Mouse (Mus musculus): ENCODE measurements around the gene Atp4a. TPM values are rescaled to one million over a fixed set of nuclear protein-coding genes. Genes with fewer than 3 reads are reported as not detected.

The Atp4a gene
- total RNA-seq, 1 experiment: 1.4 TPM

DNA sequence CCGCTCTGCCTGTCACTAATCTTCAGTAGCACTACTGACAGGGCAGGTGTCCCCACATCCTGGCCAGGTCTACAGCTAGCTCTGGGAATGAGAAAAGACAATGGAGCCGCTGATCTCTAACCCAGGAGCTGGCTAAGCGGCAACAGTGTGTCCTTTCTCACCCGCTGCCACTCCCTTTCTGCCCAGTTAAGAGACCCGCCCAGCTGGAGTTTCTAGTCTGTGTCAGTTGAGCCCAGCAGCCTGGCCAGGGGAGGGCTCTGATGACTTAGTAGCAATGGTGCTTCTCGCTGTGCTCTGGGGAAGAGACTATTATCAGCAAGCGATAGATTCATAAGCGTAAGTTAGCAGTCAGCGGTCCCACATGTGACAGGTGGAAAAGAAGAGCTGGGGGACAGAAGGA lies 57.2 kb downstream of the Atp4a start:
- no peak for DNase-seq (ENCODE audit: low read depth, low spot score)
- no peak overlapping the region for H3K4me3 ChIP-seq (ENCODE audit: insufficient read depth in 1 of 2, low read depth in 1 of 2, low read length in 2 of 2, poor library complexity in 1 of 2, severe bottlenecking in 1 of 2)
- no peaks in the 10 kb centered on the region for H3K9me3 ChIP-seq (ENCODE audit: control insufficient read depth, insufficient read depth, low read depth, low read length)
- no peak overlapping the region for H3K27ac ChIP-seq (ENCODE audit: insufficient read depth, low read depth, low read length, poor library complexity, severe bottlenecking)
- in situ Hi-C loops (cut with MboI; ENCODE audit: low sequenced_read_pairs in 2 of 2, unreplicated experiment in 2 of 2): no loop called here
- TF ChIP-seq HCFC1 (IDR thresholded peaks at IDR 0.05; ENCODE audit: borderline replicate concordance, insufficient read depth, low read length) (no peak), ZNF384 (IDR thresholded peaks at IDR 0.05; ENCODE audit: low read depth, low read length) (no peak), ZC3H11A (IDR thresholded peaks at IDR 0.05; ENCODE audit: borderline replicate concordance, low read depth, low read length) (no peak), CHD2 (IDR thresholded peaks at IDR 0.05; ENCODE audit: low read depth, low read length) (no peak), MAFK (IDR thresholded peaks at IDR 0.05; ENCODE audit: insufficient read depth, low read depth, low read length) (no peak)
- H3K4me1 ChIP-seq (ENCODE audit: control insufficient read depth in 2 of 2, insufficient read depth in 2 of 2, low read length in 2 of 2, poor library complexity in 1 of 2): peaks cover 0 to 11% of the 10 kb centered on the region in 2 experiments; a peak in 2 of 4 replicates
- no peaks in the 10 kb centered on the region for H3K36me3 ChIP-seq (ENCODE audit: control insufficient read depth, insufficient read depth, low read length, poor library complexity, severe bottlenecking)
- H3K9ac ChIP-seq (ENCODE audit: insufficient read depth, low read depth, low read length, poor library complexity, severe bottlenecking): no peak overlapping the region

Other genes with a start within 250 kb of the Atp4a start
- 0.80 and 0.90 TPM in 2 replicates for gene Prodh2, start 218.6 kb upstream of the Atp4a start, total RNA-seq (2012; rRNA removed)
- gene Arhgap33, start 177.1 kb upstream of the Atp4a start, total RNA-seq (2012; rRNA removed): 1.0 and 1.4 TPM in 2 replicates
- gene Hspb6, start 160.0 kb upstream of the Atp4a start, total RNA-seq (2012; rRNA removed): 1.6 and 4.1 TPM in 2 replicates
- gene Proser3, start 159.9 kb upstream of the Atp4a start, total RNA-seq (2012; rRNA removed): 6.8 and 10.8 TPM in 2 replicates
- 12.4 and 15.8 TPM in 2 replicates for gene Lin37, start 152.4 kb upstream of the Atp4a start, total RNA-seq (2012; rRNA removed)
- gene U2af1l4, start 148.9 kb upstream of the Atp4a start, total RNA-seq (2012; rRNA removed): 56.9 and 65.8 TPM in 2 replicates
- 4.1 and 6.8 TPM in 2 replicates for gene Gm49396, start 148.9 kb upstream of the Atp4a start, total RNA-seq (2012; rRNA removed)
- gene Psenen, start 148.6 kb upstream of the Atp4a start, total RNA-seq (2012; rRNA removed): 64.9 and 65.3 TPM in 2 replicates
- gene Igflr1, start 146.8 kb upstream of the Atp4a start, total RNA-seq (2012; rRNA removed): 1.3 and 3.3 TPM in 2 replicates
- gene Kmt2b, start 123.5 kb upstream of the Atp4a start, total RNA-seq (2012; rRNA removed): 73.7 and 98.6 TPM in 2 replicates
- gene Zbtb32, start 113.3 kb upstream of the Atp4a start, total RNA-seq (2012; rRNA removed): 20.8 and 24.6 TPM in 2 replicates
- gene Upk1a, start 99.4 kb upstream of the Atp4a start, total RNA-seq (2012; rRNA removed): 1.8 and 2.5 TPM in 2 replicates
- gene Cox6b1, start 86.1 kb upstream of the Atp4a start, total RNA-seq (2012; rRNA removed): 478 and 576 TPM in 2 replicates
- gene Etv2, start 76.4 kb upstream of the Atp4a start, total RNA-seq (2012; rRNA removed): 1.5 and 2.1 TPM in 2 replicates
- gene Rbm42, start 61.9 kb upstream of the Atp4a start, total RNA-seq (2012; rRNA removed): 66.5 and 86.0 TPM in 2 replicates
- 25.1 and 41.4 TPM in 2 replicates for gene Haus5, start 47.2 kb upstream of the Atp4a start, total RNA-seq (2012; rRNA removed)
- 0.36 and 0.37 TPM in 2 replicates for gene Pmis2, start 40.6 kb upstream of the Atp4a start, total RNA-seq (2012; rRNA removed)
- 1.1 and 2.4 TPM in 2 replicates for gene 2200002J24Rik, start 13.3 kb upstream of the Atp4a start, total RNA-seq (2012; rRNA removed)
- 137 and 155 TPM in 2 replicates for gene Tmem147, start 17.3 kb downstream of the Atp4a start, total RNA-seq (2012; rRNA removed)
- not detected in 2 replicates for gene Gapdhs, start 31.5 kb downstream of the Atp4a start, total RNA-seq (2012; rRNA removed)
- 9.8 and 20.8 TPM in 2 replicates for gene Sbsn, start 39.3 kb downstream of the Atp4a start, total RNA-seq (2012; rRNA removed)
- 1.9 and 4.9 TPM in 2 replicates for gene Dmkn, start 51.5 kb downstream of the Atp4a start, total RNA-seq (2012; rRNA removed)
- gene Krtdap, start 75.7 kb downstream of the Atp4a start, total RNA-seq (2012; rRNA removed): 3.2 and 4.9 TPM in 2 replicates
- gene Ffar2, start 111.6 kb downstream of the Atp4a start, total RNA-seq (2012; rRNA removed): not detected in 2 replicates
- 1.0 and 1.2 TPM in 2 replicates for gene Ffar3, start 144.0 kb downstream of the Atp4a start, total RNA-seq (2012; rRNA removed)
- gene Ffar1, start 149.4 kb downstream of the Atp4a start, total RNA-seq (2012; rRNA removed): 0.04 and 0.16 TPM in 2 replicates
- gene Cd22, start 168.1 kb downstream of the Atp4a start, total RNA-seq (2012; rRNA removed): 0.16 and 0.45 TPM in 2 replicates
- gene Mag, start 202.7 kb downstream of the Atp4a start, total RNA-seq (2012; rRNA removed): 0.22 and 0.37 TPM in 2 replicates
- not detected in 2 replicates for gene Hamp2, start 212.5 kb downstream of the Atp4a start, total RNA-seq (2012; rRNA removed)
- not detected in 2 replicates for gene Hamp, start 231.8 kb downstream of the Atp4a start, total RNA-seq (2012; rRNA removed)
- gene Usf2, start 244.6 kb downstream of the Atp4a start, total RNA-seq (2012; rRNA removed): 30.2 and 32.1 TPM in 2 replicates

Measured in ES-E14 (cell line).